Mouse (Mus musculus) lung, embryonic 15.5 days (tissue): ENCODE measurements around the gene RPS10-NUDT3. TPM values are rescaled to one million over a fixed set of nuclear protein-coding genes. Genes with fewer than 3 reads are reported as not detected.

Experiments used
- ATAC-seq: fragments of 200-750 bp; cut with Nextera tagmentation; 2 replicates; pipeline ENCODE4 v1.8.0; 2017; ENCODE audit warnings: moderate number of reproducible peaks, borderline replicate concordance; ENCODE audit not compliant: low FRiP score, low TSS enrichment; ENCODE audit errors: extremely low read depth
- H3K27ac ChIP-seq: fragments of 300-500 bp; sonication (generic); 2 replicates; pipeline ENCODE4 v1.5.1; 2015; ENCODE audit warnings: moderate library complexity, mild to moderate bottlenecking, inconsistent platforms
- H3K27me3 ChIP-seq: fragments of 300-500 bp; sonication (generic); 2 replicates; pipeline ENCODE4 v1.6.1; 2015; ENCODE audit warnings: inconsistent platforms
- H3K36me3 ChIP-seq: fragments of 300-500 bp; sonication (generic); 2 replicates; pipeline ENCODE4 v1.6.1; 2015; ENCODE audit warnings: inconsistent platforms
- H3K4me1 ChIP-seq: fragments of 300-500 bp; sonication (generic); 2 replicates; pipeline ENCODE4 v1.6.1; 2015; ENCODE audit warnings: inconsistent platforms
- H3K4me2 ChIP-seq: fragments of 300-500 bp; sonication (generic); 2 replicates; pipeline ENCODE4 v1.6.1; 2015; ENCODE audit warnings: inconsistent platforms, mild to moderate bottlenecking, moderate library complexity
- H3K4me3 ChIP-seq: fragments of 300-500 bp; sonication (generic); 2 replicates; pipeline ENCODE4 v1.5.1; 2015; ENCODE audit warnings: mild to moderate bottlenecking, inconsistent platforms
- H3K9ac ChIP-seq: fragments of 300-500 bp; sonication (generic); 2 replicates; pipeline ENCODE4 v1.6.1; 2015; ENCODE audit warnings: inconsistent platforms
- H3K9me3 ChIP-seq: fragments of 300-500 bp; sonication (generic); 2 replicates; pipeline ENCODE4 v1.6.1; 2016; ENCODE audit warnings: inconsistent platforms
- WGBS: fragments of 180-500 bp; shearing (Covaris S2); methylation state at CpG from one replicate; pipeline ENCODE4 v1.1.7; 2015; 5-methylcytosine and 5-hydroxymethylcytosine counted together
- polyA plus RNA-seq: library from polyadenylated mRNA; unstranded; fragments of >200 nt; fragmentation: Nextera tagmentation; extraction: Ambion mirVana; gene quantifications from 2 replicates; pipeline ENCODE4 v1.2.1, GENCODE M21; 2015

The RPS10-NUDT3 gene
- polyA plus RNA-seq, 1 experiment from 2014 or later = not detected

DNA sequence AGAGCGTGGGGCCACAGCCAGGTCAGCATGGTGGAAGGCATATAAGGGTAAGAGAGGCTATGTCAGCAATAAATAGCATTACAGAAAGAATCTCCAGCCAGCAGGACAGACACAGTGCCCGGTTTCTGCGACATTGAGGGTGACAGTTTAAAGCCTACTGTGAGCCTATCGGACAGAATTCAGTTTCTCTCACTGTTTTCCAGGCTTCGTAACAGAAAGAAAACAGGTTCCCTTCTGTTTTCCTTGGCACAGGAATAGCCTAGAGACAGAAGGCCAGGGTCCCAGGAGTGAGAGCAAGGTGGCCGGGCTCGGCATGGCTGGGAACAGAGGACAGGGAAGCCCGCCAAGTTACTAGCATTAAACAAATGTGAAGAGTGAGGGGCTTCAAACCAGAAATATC is 55.2 kb downstream of the RPS10-NUDT3 start:
- no peak overlapping the region for H3K27ac ChIP-seq
- H3K4me3 ChIP-seq = no peak overlapping the region
- no peak for ATAC-seq
- H3K4me2 ChIP-seq = no peak overlapping the region
- H3K27me3 ChIP-seq = no peaks in the 10 kb centered on the region
- peaks cover 17% of the 10 kb centered on the region for H3K4me1 ChIP-seq
- H3K9me3 ChIP-seq = no peaks in the 10 kb centered on the region
- WGBS = 90% methylated on average over 8 of the region's 8 CpGs
- H3K9ac ChIP-seq = no peak overlapping the region
- H3K36me3 ChIP-seq = peaks cover 59% of the 10 kb centered on the region

GRCm38 (mm10) chr17:27578487-27578886 is 56.5 kb downstream of the RPS10-NUDT3 start:
- H3K27me3 ChIP-seq = no peaks in the 10 kb centered on the region
- no peaks in the 10 kb centered on the region for H3K9me3 ChIP-seq
- H3K4me1 ChIP-seq = peaks cover 17% of the 10 kb centered on the region
- H3K27ac ChIP-seq = no peak overlapping the region
- peaks cover 53% of the 10 kb centered on the region for H3K36me3 ChIP-seq
- no peak overlapping the region for H3K4me3 ChIP-seq
- whole genome bisulfite sequencing = 94% methylated on average over 10 of the region's 10 CpGs
- no peak for ATAC-seq
- H3K4me2 ChIP-seq = no peak overlapping the region
- no peak overlapping the region for H3K9ac ChIP-seq

- H3K36me3 ChIP-seq = peaks cover 45% of the 10 kb centered on the region
- peaks cover 17% of the 10 kb centered on the region for H3K4me1 ChIP-seq
- 65% methylated on average over 6 of the region's 6 CpGs for WGBS
- H3K27ac ChIP-seq = no peak overlapping the region
- no peaks in the 10 kb centered on the region for H3K27me3 ChIP-seq
- no peak overlapping the region for H3K4me2 ChIP-seq
- no peak overlapping the region for H3K9ac ChIP-seq
- ATAC-seq = no peak
- no peaks in the 10 kb centered on the region for H3K9me3 ChIP-seq
- no peak overlapping the region for H3K4me3 ChIP-seq
Measured at GRCm38 (mm10) chr17:27577468-27577867, 57.6 kb downstream of the RPS10-NUDT3 start.

- Histone ChIP-seq H3K9me3 (no peaks in the 10 kb centered on the region), H3K27me3 (no peaks in the 10 kb centered on the region), H3K4me3 (no peak overlapping the region), H3K4me1 (peaks cover 17% of the 10 kb centered on the region), H3K27ac (no peak overlapping the region), H3K9ac (no peak overlapping the region), H3K4me2 (no peak overlapping the region), H3K36me3 (peaks cover 33% of the 10 kb centered on the region)
- 57% methylated on average over 7 of the region's 7 CpGs for WGBS
- no peak for ATAC-seq
Measured at GRCm38 (mm10) chr17:27576056-27576455, 59.0 kb downstream of the RPS10-NUDT3 start.

DNA sequence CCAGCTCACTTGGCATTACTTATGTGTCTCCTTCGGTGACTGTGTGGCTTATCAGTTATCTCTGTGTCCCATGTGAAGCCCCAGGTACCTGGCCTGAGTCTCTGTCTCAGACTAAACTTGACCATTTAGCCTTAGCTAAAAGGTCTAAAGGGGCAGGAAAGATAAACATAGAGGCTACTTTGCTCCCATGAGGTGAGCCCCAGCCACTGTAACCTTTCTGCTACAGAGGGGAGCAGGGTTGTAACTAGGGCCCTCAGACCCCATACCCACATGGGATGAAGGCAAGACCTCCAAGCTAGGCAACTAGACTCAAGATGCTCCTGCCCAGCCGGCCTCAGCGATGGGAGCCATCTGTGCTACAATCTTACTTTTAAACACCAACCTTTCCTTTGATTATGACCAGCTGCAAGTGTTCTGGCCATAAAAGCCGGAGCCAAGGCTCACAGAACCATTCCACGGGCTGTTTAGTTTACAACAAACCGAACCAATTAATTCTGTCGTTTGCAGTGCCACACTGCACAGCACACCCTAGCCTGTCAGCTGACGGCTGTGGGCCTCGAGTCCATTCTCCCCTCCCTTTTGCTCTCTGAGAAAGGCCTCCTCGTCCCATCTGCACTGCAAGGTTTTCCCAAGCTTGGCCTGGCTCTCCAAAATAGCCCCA is 59.8 kb downstream of the RPS10-NUDT3 start:
- H3K4me1 ChIP-seq = peaks cover 17% of the 10 kb centered on the region
- no peak overlapping the region for H3K4me2 ChIP-seq
- H3K9ac ChIP-seq = no peak overlapping the region
- H3K9me3 ChIP-seq = no peaks in the 10 kb centered on the region
- peak overlapping the region; percentile 59 for H3K27ac ChIP-seq
- no peak overlapping the region for H3K4me3 ChIP-seq
- no peak for ATAC-seq
- WGBS = 54% methylated on average over 10 of the region's 10 CpGs
- peaks cover 25% of the 10 kb centered on the region for H3K36me3 ChIP-seq
- H3K27me3 ChIP-seq = no peaks in the 10 kb centered on the region

- peaks cover 19% of the 10 kb centered on the region for H3K36me3 ChIP-seq
- peak; percentile 87 for ATAC-seq
- WGBS = 76% methylated on average over 15 of the region's 16 CpGs
Measured at GRCm38 (mm10) chr17:27574470-27575115, 60.4 kb downstream of the RPS10-NUDT3 start.

DNA sequence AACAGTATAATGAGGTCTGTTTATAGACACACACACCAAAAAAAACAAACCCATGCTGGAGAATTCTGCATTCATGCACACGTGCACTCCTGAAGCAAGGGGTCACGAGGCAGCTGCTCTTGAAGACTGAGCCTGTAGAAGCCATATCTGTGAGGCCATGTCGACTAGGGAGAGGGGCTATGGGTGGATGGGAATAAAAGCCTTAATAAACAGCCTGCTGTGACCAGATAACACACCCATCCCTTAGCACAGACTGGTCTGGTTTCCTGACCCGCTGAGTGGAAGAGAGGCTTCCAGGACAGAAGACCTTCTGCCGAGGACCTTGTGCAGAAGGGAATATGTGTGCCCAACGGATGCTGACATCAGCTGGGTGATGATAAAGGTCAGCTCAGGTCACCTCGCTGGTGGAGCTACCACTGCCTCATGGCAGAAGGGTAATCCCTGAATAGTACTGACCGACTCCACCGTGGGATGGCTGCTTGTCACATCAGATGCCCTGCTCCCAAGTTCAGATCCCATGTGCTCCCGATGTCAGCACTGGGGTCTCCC is 61.2 kb downstream of the RPS10-NUDT3 start:
- Histone ChIP-seq H3K27me3 (no peaks in the 10 kb centered on the region), H3K9ac (no peak overlapping the region), H3K36me3 (peaks cover 11% of the 10 kb centered on the region), H3K9me3 (no peaks in the 10 kb centered on the region), H3K4me2 (no peak overlapping the region), H3K4me1 (peaks cover 17% of the 10 kb centered on the region), H3K4me3 (no peak overlapping the region), H3K27ac (no peak overlapping the region)
- no peak for ATAC-seq
- whole genome bisulfite sequencing = 81% methylated on average over 10 of the region's 10 CpGs

More at GRCm38 (mm10) chr17:27574470-27575115, 60.4 kb downstream of the RPS10-NUDT3 start:
- Histone ChIP-seq H3K4me2 (no peak overlapping the region), H3K27ac (peak overlapping the region; percentile 74), H3K4me3 (no peak overlapping the region), H3K9me3 (no peaks in the 10 kb centered on the region), H3K9ac (no peak overlapping the region), H3K27me3 (no peaks in the 10 kb centered on the region), H3K4me1 (peaks cover 17% of the 10 kb centered on the region)

GRCm38 (mm10) chr17:27571315-27571714 is 63.7 kb downstream of the RPS10-NUDT3 start:
- no peak overlapping the region for H3K4me3 ChIP-seq
- WGBS = 74% methylated on average over 8 of the region's 8 CpGs
- no peaks in the 10 kb centered on the region for H3K27me3 ChIP-seq
- peaks cover 5% of the 10 kb centered on the region; the same call in 1 of the 2 replicates for H3K36me3 ChIP-seq
- peaks cover 17% of the 10 kb centered on the region for H3K4me1 ChIP-seq
- H3K4me2 ChIP-seq = no peak overlapping the region
- H3K27ac ChIP-seq = no peak overlapping the region
- H3K9ac ChIP-seq = no peak overlapping the region
- no peaks in the 10 kb centered on the region for H3K9me3 ChIP-seq
- no peak for ATAC-seq

DNA sequence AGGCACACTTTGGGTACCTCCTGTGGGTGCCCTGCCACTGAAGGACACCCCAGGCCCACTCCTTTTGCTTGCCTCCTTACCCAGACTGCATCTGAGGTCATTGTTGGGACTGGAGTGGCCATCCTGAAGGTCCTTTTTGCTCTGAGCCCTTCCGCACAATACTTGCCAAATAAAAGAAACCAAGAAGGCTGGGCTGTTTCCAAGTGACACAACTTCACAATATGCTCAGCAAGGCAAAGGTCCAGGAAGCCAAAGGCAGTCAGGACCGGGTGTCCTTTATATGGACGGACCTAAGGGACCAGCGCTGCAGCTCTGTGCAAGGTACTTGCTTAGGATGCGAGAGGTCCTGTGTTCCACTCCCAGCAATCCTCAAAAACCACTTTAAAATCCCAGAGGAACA is 66.8 kb downstream of the RPS10-NUDT3 start:
- ATAC-seq = no peak
- Histone ChIP-seq H3K27ac (no peak overlapping the region), H3K4me1 (peaks cover 24% of the 10 kb centered on the region), H3K9ac (no peak overlapping the region), H3K36me3 (no peaks in the 10 kb centered on the region), H3K4me2 (no peak overlapping the region), H3K27me3 (no peaks in the 10 kb centered on the region), H3K9me3 (no peaks in the 10 kb centered on the region), H3K4me3 (no peak overlapping the region)
- 84% methylated on average over 5 of the region's 5 CpGs for WGBS

DNA sequence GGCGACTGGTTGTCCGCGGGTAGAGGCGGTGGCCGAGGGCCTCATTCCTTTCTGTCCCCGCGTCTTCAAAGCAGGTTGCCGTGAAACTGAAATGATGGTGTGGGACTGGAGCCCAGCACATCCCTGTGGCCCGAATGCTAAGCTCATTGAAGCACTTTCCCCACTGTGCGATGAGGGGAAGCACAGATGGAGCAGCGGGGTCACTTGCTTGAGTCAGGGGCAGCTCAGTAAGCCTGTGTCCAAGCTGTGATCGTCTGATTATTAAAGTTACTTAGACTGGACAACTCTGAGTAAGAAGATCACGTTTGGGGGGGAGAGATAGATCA is 69.1 kb downstream of the RPS10-NUDT3 start:
- Histone ChIP-seq H3K9ac (peak overlapping the region; percentile 72), H3K4me2 (peak overlapping the region; percentile 97), H3K4me3 (peak overlapping the region; percentile 74), H3K4me1 (peaks cover 33% of the 10 kb centered on the region), H3K36me3 (peaks cover 9% of the 10 kb centered on the region; the same call in 1 of the 2 replicates), H3K27me3 (no peaks in the 10 kb centered on the region), H3K27ac (no peak overlapping the region), H3K9me3 (no peaks in the 10 kb centered on the region)
- no peak for ATAC-seq
- WGBS = 0% methylated on average over 13 of the region's 13 CpGs

DNA sequence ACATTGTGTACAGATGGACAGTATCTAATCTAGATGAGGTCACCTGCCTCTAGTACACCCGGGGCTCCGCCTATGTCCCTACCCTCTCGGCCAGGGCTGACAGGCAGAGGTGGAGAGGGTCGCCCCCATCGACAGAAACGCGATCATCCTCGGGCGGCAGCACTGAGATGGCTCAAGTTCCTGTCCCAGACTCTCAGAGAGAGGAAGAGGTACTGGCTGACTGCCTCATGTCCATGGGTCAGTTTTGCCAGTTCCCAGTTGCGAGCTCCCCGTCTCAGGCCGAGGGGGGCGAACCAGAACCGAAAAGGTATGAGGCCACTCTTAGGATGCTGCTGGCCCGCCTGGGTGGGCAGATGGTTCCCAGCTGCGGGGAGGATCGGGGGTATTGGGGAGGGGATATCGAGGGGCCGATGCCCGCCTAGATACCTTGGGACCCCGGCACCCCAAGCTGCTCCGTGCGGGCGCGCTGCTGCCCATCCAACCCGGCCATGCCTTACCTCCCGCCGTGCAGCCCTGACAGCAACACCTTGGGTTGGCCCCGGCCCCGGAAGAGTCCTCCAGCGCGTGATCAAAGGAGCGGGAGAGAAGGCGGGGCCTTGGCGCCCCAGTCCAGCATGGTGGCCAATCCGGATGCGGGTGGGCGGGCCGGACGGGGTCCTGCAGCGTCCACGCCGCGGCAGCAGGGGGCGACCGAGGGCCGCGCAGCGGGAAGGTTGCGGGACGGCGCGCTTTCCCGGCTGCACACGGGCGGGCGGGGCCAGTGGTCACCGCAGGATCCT is 69.7 kb downstream of the RPS10-NUDT3 start, which contains the start of gene AI413582:
Gene AI413582, minus strand, starts transcription at position 594 of the 779 bp plus-strand sequence.
- under 1% methylated on average over 58 of the region's 58 CpGs for WGBS
- peak within 1 kb of the TSS; percentile 41; the same call in 1 of the 2 replicates for H3K27ac ChIP-seq

More for the DNA sequence above, 69.7 kb downstream of the RPS10-NUDT3 start, which contains the start of gene AI413582:
- Histone ChIP-seq H3K4me2 (peak within 1 kb of the TSS; percentile 97), H3K9ac (peak within 1 kb of the TSS; percentile 72), H3K9me3 (no peaks in the 10 kb centered on the region), H3K27me3 (no peaks in the 10 kb centered on the region), H3K36me3 (peaks cover 9% of the 10 kb centered on the region; the same call in 1 of the 2 replicates), H3K4me3 (peak within 1 kb of the TSS; percentile 74), H3K4me1 (peaks cover 33% of the 10 kb centered on the region)
- ATAC-seq = peak; percentile 95
